Mouse (Mus musculus): Measurements from ENCODE around the gene Brd2. TPM values are rescaled to one million over a fixed set of nuclear protein-coding genes. Genes with fewer than 3 reads are reported as not detected.

The Brd2 gene
- polyA plus RNA-seq, 2 experiments: 121 to 197 TPM

DNA sequence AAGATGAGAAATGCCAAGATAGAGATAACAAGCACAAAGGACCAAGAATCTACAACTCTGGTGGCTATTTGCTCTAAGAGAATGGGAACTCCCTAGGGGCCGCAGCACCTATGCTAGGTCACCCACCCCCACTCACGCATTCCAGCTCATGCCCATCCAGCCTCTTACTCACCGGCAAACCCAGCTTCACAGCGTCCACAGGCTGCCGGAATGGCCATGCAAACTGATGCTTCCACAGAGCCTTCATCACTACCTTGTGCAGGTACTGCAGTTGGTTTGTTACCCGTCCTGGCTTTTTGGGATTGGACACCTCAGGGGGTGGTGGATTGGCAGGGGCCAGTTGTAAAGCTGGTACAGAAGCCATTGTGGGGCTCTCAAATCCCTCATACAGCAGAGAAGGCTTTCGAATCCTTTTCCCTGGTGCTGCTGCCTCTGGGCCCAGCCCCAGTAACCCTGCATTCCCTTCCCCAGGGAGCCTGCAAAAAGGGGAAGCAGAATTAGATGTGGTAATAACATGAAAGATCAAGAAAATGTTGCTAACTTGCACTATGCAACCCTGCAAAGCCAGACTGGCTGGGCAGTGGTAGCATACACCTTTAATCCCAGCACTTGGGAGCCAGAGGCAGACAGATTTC lies 5.6 kb downstream of the Brd2 start:
- WGBS: 33% methylated on average over 7 of the region's 7 CpGs
- no peak for DNase-seq (ENCODE audit: low spot score)

DNA sequence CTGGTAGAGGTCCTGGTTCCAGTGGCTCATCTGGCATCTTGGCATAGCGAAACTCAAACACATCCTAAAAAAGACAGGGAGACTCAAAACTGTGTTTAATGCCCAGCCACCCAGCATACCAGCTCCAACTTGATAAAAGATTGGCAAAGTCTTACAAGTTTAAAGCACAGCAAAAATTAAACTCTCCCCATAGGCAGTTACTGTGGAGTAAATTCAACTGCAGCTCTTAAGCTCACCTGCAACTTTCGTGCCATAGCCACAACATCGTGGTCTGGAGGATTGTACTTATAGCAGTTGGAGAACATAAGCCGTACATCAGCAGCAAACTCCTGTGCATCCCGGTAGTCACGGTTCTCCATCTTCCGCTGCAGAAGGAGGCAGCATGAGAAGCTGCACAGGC lies 8.3 kb downstream of the Brd2 start:
- Histone ChIP-seq H3K27me3 (ENCODE audit: control insufficient read depth, insufficient read depth, low read length) (no peaks in the 10 kb centered on the region), H3K9ac (ENCODE audit: low read depth, low read length, severe bottlenecking) (no peak overlapping the region), H3K9me3 (ENCODE audit: control insufficient read depth, low read length) (no peaks in the 10 kb centered on the region), H3K4me3 (replicated peaks; ENCODE audit: low read length) (no peak overlapping the region), H3K4me1 (ENCODE audit: control insufficient read depth, insufficient read depth, low read length) (peaks cover 19% of the 10 kb centered on the region), H3K27ac (replicated peaks; ENCODE audit: low read depth, low read length) (no peak overlapping the region), H3K36me3 (ENCODE audit: control insufficient read depth, insufficient read depth, low read length) (peaks cover 97% of the 10 kb centered on the region), H3K4me2 (replicated peaks; ENCODE audit: low read depth, low read length, severe bottlenecking) (no peak overlapping the region)
- 89% methylated on average over 7 of the region's 7 CpGs for WGBS
- TF ChIP-seq POLR2A (IDR thresholded peaks at IDR 0.05; ENCODE audit: borderline replicate concordance, extremely low read depth, insufficient read depth, insufficient read length): no peak
- ATAC-seq (ENCODE audit: low FRiP score, low read depth): no peak
- no peak for DNase-seq (ENCODE audit: low spot score)

More for the DNA sequence above, 5.6 kb downstream of the Brd2 start:
- Histone ChIP-seq H3K4me3 (replicated peaks; ENCODE audit: low read length) (peak overlapping the region; percentile 100), H3K27ac (replicated peaks; ENCODE audit: low read depth, low read length) (no peak overlapping the region), H3K27me3 (ENCODE audit: control insufficient read depth, insufficient read depth, low read length) (no peaks in the 10 kb centered on the region), H3K4me1 (ENCODE audit: control insufficient read depth, insufficient read depth, low read length) (peaks cover 19% of the 10 kb centered on the region), H3K36me3 (ENCODE audit: control insufficient read depth, insufficient read depth, low read length) (peaks cover 72% of the 10 kb centered on the region), H3K9me3 (ENCODE audit: control insufficient read depth, low read length) (no peaks in the 10 kb centered on the region), H3K4me2 (replicated peaks; ENCODE audit: low read depth, low read length, severe bottlenecking) (peak overlapping the region; percentile 97), H3K9ac (ENCODE audit: low read depth, low read length, severe bottlenecking) (peak overlapping the region; percentile 48)
- ATAC-seq (ENCODE audit: low FRiP score, low read depth): no peak
- no peak for TF ChIP-seq POLR2A (IDR thresholded peaks at IDR 0.05; ENCODE audit: borderline replicate concordance, extremely low read depth, insufficient read depth, insufficient read length)

DNA sequence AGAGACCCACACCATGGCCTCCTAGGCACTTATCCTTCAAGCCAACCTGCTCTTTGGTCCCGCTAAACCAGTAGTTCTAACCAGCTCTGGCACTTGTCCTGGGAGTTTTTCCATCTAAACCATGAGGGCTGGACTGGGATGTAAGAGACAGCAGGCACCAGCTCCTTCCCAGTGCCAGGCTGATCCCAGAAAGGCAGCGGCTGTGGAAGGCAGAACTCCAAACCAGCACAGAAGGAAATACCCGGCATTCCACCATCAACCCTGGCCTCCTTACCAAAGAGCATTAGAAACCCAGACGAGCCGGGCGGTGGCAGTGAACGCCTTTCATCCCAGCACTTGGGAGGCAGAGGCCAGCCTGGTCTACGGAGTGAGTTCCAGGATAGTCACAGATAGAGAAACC lies 12.1 kb downstream of the Brd2 start:
- Histone ChIP-seq H3K27ac (replicated peaks; ENCODE audit: low read depth, low read length) (peak overlapping the region; percentile 41; the same call in 1 of the 2 replicates), H3K27me3 (ENCODE audit: control insufficient read depth, insufficient read depth, low read length) (no peaks in the 10 kb centered on the region), H3K36me3 (ENCODE audit: control insufficient read depth, insufficient read depth, low read length) (peaks cover 63% of the 10 kb centered on the region), H3K9ac (ENCODE audit: low read depth, low read length, severe bottlenecking) (no peak overlapping the region), H3K4me2 (replicated peaks; ENCODE audit: low read depth, low read length, severe bottlenecking) (no peak overlapping the region), H3K9me3 (ENCODE audit: control insufficient read depth, low read length) (no peaks in the 10 kb centered on the region), H3K4me3 (replicated peaks; ENCODE audit: low read length) (no peak overlapping the region), H3K4me1 (ENCODE audit: control insufficient read depth, insufficient read depth, low read length) (peaks cover 4% of the 10 kb centered on the region; the same call in 1 of the 2 replicates)
- no peak for TF ChIP-seq POLR2A (IDR thresholded peaks at IDR 0.05; ENCODE audit: borderline replicate concordance, extremely low read depth, insufficient read depth, insufficient read length)
- DNase-seq (ENCODE audit: low spot score) (no peak), ATAC-seq (ENCODE audit: low FRiP score, low read depth) (no peak)
- WGBS: 59% methylated on average over 8 of the region's 8 CpGs

DNA sequence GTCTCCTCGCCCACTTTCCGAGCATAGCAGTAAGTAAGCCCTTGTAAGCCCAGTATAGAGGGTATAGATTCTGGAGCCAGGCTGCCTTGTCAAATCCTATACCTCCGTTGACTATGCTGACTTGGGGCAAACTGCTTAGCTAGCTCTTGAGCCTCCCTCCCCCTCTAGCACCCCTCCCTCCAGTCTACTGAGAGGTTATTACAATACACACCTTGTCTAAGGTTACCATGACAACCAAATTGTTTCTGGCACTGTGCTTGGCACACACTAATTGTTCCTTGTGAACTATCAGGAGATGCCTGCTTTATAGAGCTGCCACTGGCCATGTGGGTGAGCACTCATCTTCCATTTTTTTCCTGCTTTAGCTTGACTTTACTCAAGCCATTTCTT lies 12.6 kb downstream of the Brd2 start:
- Histone ChIP-seq H3K4me2 (replicated peaks; ENCODE audit: low read depth, low read length, severe bottlenecking) (no peak overlapping the region), H3K27ac (replicated peaks; ENCODE audit: low read depth, low read length) (peak overlapping the region; percentile 41; the same call in 1 of the 2 replicates), H3K27me3 (ENCODE audit: control insufficient read depth, insufficient read depth, low read length) (no peaks in the 10 kb centered on the region), H3K9ac (ENCODE audit: low read depth, low read length, severe bottlenecking) (no peak overlapping the region), H3K9me3 (ENCODE audit: control insufficient read depth, low read length) (no peaks in the 10 kb centered on the region), H3K4me1 (ENCODE audit: control insufficient read depth, insufficient read depth, low read length) (peaks cover 2% of the 10 kb centered on the region; the same call in 1 of the 2 replicates), H3K4me3 (replicated peaks; ENCODE audit: low read length) (no peak overlapping the region), H3K36me3 (ENCODE audit: control insufficient read depth, insufficient read depth, low read length) (peaks cover 58% of the 10 kb centered on the region)
- no peak for TF ChIP-seq POLR2A (IDR thresholded peaks at IDR 0.05; ENCODE audit: borderline replicate concordance, extremely low read depth, insufficient read depth, insufficient read length)
- WGBS: 71% methylated on average over 3 of the region's 3 CpGs
- DNase-seq (ENCODE audit: low spot score): no peak
- ATAC-seq (ENCODE audit: low FRiP score, low read depth): no peak

DNA sequence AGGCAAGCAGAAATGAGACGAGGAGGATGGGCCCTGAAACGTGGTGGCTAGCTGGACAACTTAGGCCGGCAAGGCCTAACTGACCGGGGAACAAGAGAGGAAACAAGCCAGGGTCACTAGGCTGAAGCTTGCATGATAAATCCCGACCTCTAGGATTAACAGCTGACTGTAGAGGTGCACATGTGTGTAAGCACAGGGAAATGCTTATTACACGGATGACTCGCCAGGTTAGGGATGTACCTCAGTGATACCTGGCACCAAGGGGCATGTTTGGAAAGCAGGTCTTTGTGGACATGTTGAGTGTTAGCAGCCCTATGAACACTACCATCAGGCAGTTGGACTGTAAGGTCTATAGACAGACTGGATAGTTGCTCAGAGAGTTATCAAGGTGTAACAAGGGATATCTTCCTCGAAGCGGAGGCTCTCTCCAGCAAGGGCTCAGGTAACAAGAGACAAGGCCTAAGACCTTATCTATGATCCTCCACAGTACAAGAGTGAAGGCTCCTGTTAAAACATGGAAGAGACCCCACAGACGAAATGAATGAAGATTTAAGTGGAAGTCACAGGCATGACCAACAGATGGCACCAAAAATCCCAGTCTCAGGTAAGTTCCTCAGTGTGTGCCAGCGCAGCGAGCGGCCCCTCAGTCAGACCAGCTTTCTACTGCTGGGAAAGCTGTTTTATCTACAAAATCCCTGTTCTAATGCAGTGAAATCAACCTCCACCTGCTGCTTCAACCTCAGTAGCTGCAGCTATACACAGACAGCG lies 13.2 kb downstream of the Brd2 start:
- DNase-seq (ENCODE audit: low spot score): no peak
- Histone ChIP-seq H3K27ac (replicated peaks; ENCODE audit: low read depth, low read length) (no peak overlapping the region), H3K4me2 (replicated peaks; ENCODE audit: low read depth, low read length, severe bottlenecking) (no peak overlapping the region), H3K36me3 (ENCODE audit: control insufficient read depth, insufficient read depth, low read length) (peaks cover 52% of the 10 kb centered on the region), H3K4me1 (ENCODE audit: control insufficient read depth, insufficient read depth, low read length) (no peaks in the 10 kb centered on the region), H3K9me3 (ENCODE audit: control insufficient read depth, low read length) (no peaks in the 10 kb centered on the region), H3K9ac (ENCODE audit: low read depth, low read length, severe bottlenecking) (no peak overlapping the region), H3K4me3 (replicated peaks; ENCODE audit: low read length) (no peak overlapping the region), H3K27me3 (ENCODE audit: control insufficient read depth, insufficient read depth, low read length) (no peaks in the 10 kb centered on the region)
- no peak for TF ChIP-seq POLR2A (IDR thresholded peaks at IDR 0.05; ENCODE audit: borderline replicate concordance, extremely low read depth, insufficient read depth, insufficient read length)
- WGBS: 83% methylated on average over 14 of the region's 14 CpGs
- no peak for ATAC-seq (ENCODE audit: low FRiP score, low read depth)
